Mouse (Mus musculus) urinary bladder, adult 18-20 months (tissue): ENCODE data around the gene Tbxas1.

Source experiments
- DNase-seq, 2 experiments: peaks; one replicate each; pipeline ENCODE4 v3.0.0; 2022; ENCODE audit warnings: low spot score in 2 of 2, mixed read lengths in 2 of 2

The Tbxas1 gene

GRCm38 (mm10) chr6:39117584-39118455 lies 242.6 kb downstream of the Tbxas1 start, which contains the start of gene Parp12:
TSS of gene Parp12 (minus strand) at chr6:39118349.
- DNase-seq, result peak; percentile 74 to 76

- DNase-seq, result peak in 1 of 2 experiments; percentile 24
Observed at GRCm38 (mm10) chr6:39118456-39118881, 243.3 kb downstream of the Tbxas1 start.

GRCm38 (mm10) chr6:39120685-39121084 lies 245.5 kb downstream of the Tbxas1 start:
- DNase-seq, result no peak

- no peak for DNase-seq
Observed at GRCm38 (mm10) chr6:39124719-39125118, 249.5 kb downstream of the Tbxas1 start.

GRCm38 (mm10) chr6:39131480-39131879 lies 256.3 kb downstream of the Tbxas1 start:
- no peak for DNase-seq

- no peak for DNase-seq
Observed at GRCm38 (mm10) chr6:39132556-39132955, 257.4 kb downstream of the Tbxas1 start.
